Mouse (Mus musculus) embryonic fibroblast, embryonic 13.5 days (primary cell): ENCODE measurements around the gene Trim13. TPM values are rescaled to one million over a fixed set of nuclear protein-coding genes. Genes with fewer than 3 reads are reported as not detected.

Experiments
- H3K27ac ChIP-seq: 2 replicates; pipeline ENCODE4 v1.5.1; 2012; ENCODE audit warnings: low read length, control low read depth, inconsistent platforms; ENCODE audit not compliant: insufficient read depth
- H3K4me1 ChIP-seq: 2 replicates; pipeline ENCODE4 v1.6.1; 2011; ENCODE audit warnings: low read length; ENCODE audit not compliant: control insufficient read depth, insufficient read depth
- H3K4me3 ChIP-seq: 2 replicates; pipeline ENCODE4 v1.5.1; 2011; ENCODE audit warnings: mild to moderate bottlenecking, control low read depth, low read length; ENCODE audit not compliant: insufficient read depth
- CTCF ChIP-seq: IDR thresholded peaks from 2 replicates; pipeline ENCODE4 v1.5.1; 2011; ENCODE audit warnings: mild to moderate bottlenecking, control low read depth, low read length, moderate library complexity, borderline replicate concordance; ENCODE audit not compliant: insufficient read depth
- POLR2A ChIP-seq: IDR thresholded peaks from 2 replicates; pipeline ENCODE4 v1.6.1; 2011; ENCODE audit warnings: low read depth, mild to moderate bottlenecking, control low read depth, low read length, moderate library complexity
- polyA plus RNA-seq: library from polyadenylated mRNA; stranded (reverse); fragments of >200 nt; gene quantifications from 2 replicates; pipeline ENCODE4 v1.2.4, GENCODE M21; 2011; ENCODE audit warnings: low read depth; ENCODE audit not compliant: missing spikeins, insufficient read length

The Trim13 gene
- polyA plus RNA-seq, 1 experiment = 15.3 TPM

DNA sequence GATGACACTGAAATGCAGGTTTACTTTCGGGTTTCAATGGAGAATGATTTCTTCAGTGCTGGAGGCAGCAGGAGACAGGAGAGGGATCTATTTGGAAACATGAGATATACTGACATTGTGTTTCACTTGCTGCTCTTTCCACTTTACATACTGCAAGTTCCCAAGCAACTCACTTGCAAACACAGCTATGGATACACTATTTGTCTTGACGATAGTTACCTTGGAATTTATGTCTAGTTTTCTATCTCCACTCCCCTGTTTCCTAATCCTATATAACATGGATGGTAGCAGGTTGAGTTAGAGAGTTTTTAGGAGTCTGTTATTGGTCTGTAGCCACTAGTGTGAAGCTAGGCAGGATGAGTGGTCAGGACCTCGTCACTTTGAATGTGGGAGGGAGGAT, 9.1 kb downstream of the Trim13 start, which contains the start of gene Kcnrg:
Gene Kcnrg, plus strand, starts transcription at position 301 of the 400 bp plus-strand sequence.
- peaks cover 3% of the 10 kb centered on the region; the same call in 1 of the 2 replicates for H3K4me1 ChIP-seq
- no peak within 1 kb of the TSS for H3K4me3 ChIP-seq
- H3K27ac ChIP-seq = no peak within 1 kb of the TSS
- TF ChIP-seq POLR2A = no peak
- no peak for TF ChIP-seq CTCF

- H3K4me3 ChIP-seq = no peak overlapping the region
- TF ChIP-seq POLR2A (no peak), CTCF (no peak)
- H3K4me1 ChIP-seq = peaks cover 3% of the 10 kb centered on the region; the same call in 1 of the 2 replicates
- no peak overlapping the region for H3K27ac ChIP-seq
These were observed 13.7 kb downstream of the Trim13 start for GRCm38 (mm10) chr14:61611766-61612165.

GRCm38 (mm10) chr14:61613319-61613718, 15.3 kb downstream of the Trim13 start:
- TF ChIP-seq POLR2A (no peak), CTCF (no peak)
- no peaks in the 10 kb centered on the region for H3K4me1 ChIP-seq
- no peak overlapping the region for H3K27ac ChIP-seq
- no peak overlapping the region for H3K4me3 ChIP-seq

DNA sequence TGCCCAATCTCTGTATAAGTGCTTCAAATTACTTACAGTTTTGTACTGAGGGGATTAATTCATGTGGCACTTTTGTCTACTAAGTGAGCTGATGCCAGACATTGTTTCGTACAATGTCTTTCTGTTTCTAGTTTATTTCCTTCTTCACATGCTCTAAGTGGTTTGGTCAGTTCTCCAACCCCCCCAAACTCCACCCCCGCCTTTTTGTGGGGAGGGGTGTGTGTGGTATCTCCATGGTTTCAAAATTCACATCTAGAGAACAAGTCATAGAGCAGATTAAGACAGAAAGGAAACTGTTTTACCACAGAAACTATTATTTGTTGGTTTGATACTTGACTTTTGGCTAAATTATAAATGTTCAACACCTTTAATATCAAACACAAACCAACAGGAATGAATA, 22.3 kb downstream of the Trim13 start:
- H3K4me1 ChIP-seq = no peaks in the 10 kb centered on the region
- no peak for TF ChIP-seq POLR2A
- no peak for TF ChIP-seq CTCF
- H3K4me3 ChIP-seq = no peak overlapping the region
- no peak overlapping the region for H3K27ac ChIP-seq

DNA sequence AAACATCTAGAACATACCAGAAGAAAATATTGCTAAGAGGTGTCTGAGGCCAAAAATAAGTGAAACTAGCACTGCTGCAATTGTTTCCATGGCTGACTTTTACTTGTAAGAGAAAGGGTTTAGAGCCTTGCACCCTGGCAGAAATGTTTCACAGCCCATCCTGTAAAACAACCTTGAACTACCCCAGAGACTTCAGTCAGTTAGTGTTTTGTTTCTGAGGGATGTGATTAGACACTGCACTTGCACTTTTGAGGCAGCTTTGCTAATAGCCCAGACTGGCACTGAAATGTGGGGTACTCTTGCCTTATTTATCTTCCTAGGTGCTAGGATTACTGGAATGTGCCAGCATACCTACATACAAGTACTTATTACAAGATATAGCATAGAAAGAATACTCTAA, 37.9 kb downstream of the Trim13 start:
- no peaks in the 10 kb centered on the region for H3K4me1 ChIP-seq
- no peak overlapping the region for H3K27ac ChIP-seq
- TF ChIP-seq CTCF (no peak), POLR2A (no peak)
- no peak overlapping the region for H3K4me3 ChIP-seq

DNA sequence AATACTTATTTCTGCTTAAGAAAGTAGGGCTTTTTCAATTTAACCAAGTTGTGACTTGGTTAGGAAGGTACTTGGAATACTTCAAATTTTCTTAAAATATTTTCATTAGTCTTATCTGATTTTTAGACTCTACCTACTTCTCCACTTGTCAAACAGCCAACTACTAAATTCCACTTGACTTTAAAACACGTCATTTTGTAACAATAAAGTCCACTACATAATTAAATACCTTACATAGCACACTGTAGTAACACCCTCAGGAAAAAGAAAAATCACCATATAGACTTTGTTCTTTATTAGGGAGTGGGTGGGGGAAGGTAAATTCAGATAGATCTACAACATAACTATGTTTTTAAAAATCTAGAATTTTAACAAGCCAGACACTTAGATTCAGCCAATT, 44.6 kb downstream of the Trim13 start:
- no peak overlapping the region for H3K27ac ChIP-seq
- no peak for TF ChIP-seq POLR2A
- TF ChIP-seq CTCF = no peak
- no peak overlapping the region for H3K4me3 ChIP-seq
- no peaks in the 10 kb centered on the region for H3K4me1 ChIP-seq

DNA sequence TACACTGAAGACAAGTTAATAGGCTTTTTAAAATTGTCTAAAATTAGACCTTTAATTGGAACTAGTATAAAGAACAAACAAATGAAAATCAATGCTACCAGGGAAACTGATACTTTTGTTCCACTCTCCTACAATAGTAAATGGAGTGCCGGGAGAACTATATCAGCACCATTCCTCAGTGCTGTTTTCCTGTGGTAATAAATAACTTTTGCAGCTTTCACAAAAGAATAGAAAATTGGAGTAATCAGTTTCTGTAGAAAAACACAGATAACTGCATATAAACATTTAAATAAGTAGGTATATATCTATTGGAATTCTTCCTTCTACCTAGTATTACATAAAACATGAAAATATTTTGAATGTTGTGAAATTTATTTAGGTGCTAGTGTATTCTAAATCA, 47.5 kb downstream of the Trim13 start:
- TF ChIP-seq CTCF = no peak
- no peak for TF ChIP-seq POLR2A
- no peaks in the 10 kb centered on the region for H3K4me1 ChIP-seq
- H3K27ac ChIP-seq = no peak overlapping the region
- H3K4me3 ChIP-seq = no peak overlapping the region

GRCm38 (mm10) chr14:61647182-61647880, 49.3 kb downstream of the Trim13 start:
- no peaks in the 10 kb centered on the region for H3K4me1 ChIP-seq
- peak overlapping the region; percentile 75 for H3K27ac ChIP-seq
- H3K4me3 ChIP-seq = peak overlapping the region; percentile 100
- TF ChIP-seq POLR2A (no peak), CTCF (no peak)

- TF ChIP-seq POLR2A (no peak), CTCF (no peak)
These were observed 50.0 kb downstream of the Trim13 start for GRCm38 (mm10) chr14:61647881-61648684.

GRCm38 (mm10) chr14:61648685-61649504, 50.8 kb downstream of the Trim13 start:
- Histone ChIP-seq H3K4me1 (no peaks in the 10 kb centered on the region), H3K4me3 (peak overlapping the region; percentile 100), H3K27ac (peak overlapping the region; percentile 91)
- TF ChIP-seq CTCF (no peak), POLR2A (peak; percentile 97)

More at GRCm38 (mm10) chr14:61647881-61648684, 50.0 kb downstream of the Trim13 start:
- H3K4me3 ChIP-seq = peak overlapping the region; percentile 100
- peak overlapping the region; percentile 91 for H3K27ac ChIP-seq
- H3K4me1 ChIP-seq = no peaks in the 10 kb centered on the region
